Mouse (Mus musculus): ENCODE measurements around the gene Elf4. TPM values are rescaled to one million over a fixed set of nuclear protein-coding genes. Genes with fewer than 3 reads are reported as not detected.
"Not testable (repeated sequence)": the region's sequence is repeated elsewhere in the genome, so short reads cannot be mapped to it uniquely, and the experiment has no call there.

Gene Elf4
- polyA plus RNA-seq, 2 experiments: 2.6 to 3.8 TPM

DNA sequence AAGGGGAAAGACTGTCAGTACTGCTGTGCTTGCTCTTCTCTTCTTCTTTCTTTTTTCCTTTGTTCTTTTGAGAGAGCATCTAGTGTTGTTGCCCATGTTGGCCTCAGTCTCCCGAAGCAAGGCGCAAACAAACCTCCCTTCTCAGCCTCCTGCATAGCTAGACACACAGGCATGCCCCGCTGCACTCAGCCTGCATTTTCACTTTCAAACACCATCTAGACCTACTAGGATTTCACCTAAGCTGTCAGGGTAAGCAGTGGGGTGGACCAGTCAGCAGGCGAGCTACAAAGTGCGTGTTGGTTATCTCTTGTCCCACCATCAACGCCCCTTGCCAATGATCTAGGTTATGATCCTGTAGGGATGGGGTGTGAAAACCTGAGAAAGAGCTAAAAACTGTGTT is 21.4 kb downstream of the Elf4 start:
- Histone ChIP-seq H3K4me3 (ENCODE audit: insufficient read depth in 1 of 2, low read depth in 2 of 2, low read length in 2 of 2) (no peak overlapping the region), H3K4me2 (ENCODE audit: low read depth) (no peak overlapping the region), H3K4me1 (replicated peaks; ENCODE audit: control insufficient read depth in 2 of 2, insufficient read depth in 2 of 2, low read length in 1 of 2) (peaks cover 6 to 13% of the 10 kb centered on the region in 2 experiments), H3K27me3 (ENCODE audit: control insufficient read depth, insufficient read depth, low read length) (no peaks in the 10 kb centered on the region), H3K9me3 (ENCODE audit: control insufficient read depth, low read length) (no peaks in the 10 kb centered on the region), H3K27ac (no peak overlapping the region), H3K36me3 (replicated peaks; ENCODE audit: control insufficient read depth, insufficient read depth, low read depth) (no peaks in the 10 kb centered on the region), H3K9ac (replicated peaks) (no peak overlapping the region)
- 66% methylated on average over 6 of the region's 6 CpGs for WGBS (ENCODE audit: insufficient replicate concordance)
- DNase-seq (ENCODE audit: low read depth in 3 of 3, low spot score in 3 of 3) (no peak), ATAC-seq (ENCODE audit: insufficient read depth) (no peak)
- TF ChIP-seq EP300 (IDR thresholded peaks at IDR 0.05; ENCODE audit: low read depth) (no peak), CTCF (IDR thresholded peaks at IDR 0.05; ENCODE audit: low read depth) (no peak)

DNA sequence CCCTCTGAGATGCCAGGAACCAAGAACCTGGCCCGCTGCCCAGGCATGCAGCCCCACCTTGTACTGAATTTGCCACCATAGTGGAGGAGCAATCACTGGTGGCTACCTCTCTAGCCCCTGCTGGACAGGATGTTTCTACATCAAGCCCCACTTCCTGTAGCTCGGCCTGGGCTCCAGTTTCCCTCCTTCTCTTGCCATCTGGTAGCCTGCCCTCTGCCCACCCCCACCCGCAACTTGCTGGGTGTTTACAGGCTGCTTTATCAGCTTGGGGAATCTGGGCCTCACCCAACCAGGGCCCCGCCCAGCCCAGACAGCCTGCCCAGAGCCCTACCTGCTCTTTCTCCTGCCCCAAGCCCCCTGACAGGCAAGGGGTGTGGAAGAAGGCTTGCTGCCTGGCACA is 23.9 kb downstream of the Elf4 start:
- no peak overlapping the region for H3K9ac ChIP-seq (replicated peaks)
- peak; percentile 59; the same call in 1 of the 2 replicates for ATAC-seq (ENCODE audit: insufficient read depth)
- no peaks in the 10 kb centered on the region for H3K36me3 ChIP-seq (replicated peaks; ENCODE audit: control insufficient read depth, insufficient read depth, low read depth)
- no peak overlapping the region for H3K4me3 ChIP-seq (ENCODE audit: insufficient read depth in 1 of 2, low read depth in 2 of 2, low read length in 2 of 2)
- no peak for TF ChIP-seq EP300 (IDR thresholded peaks at IDR 0.05; ENCODE audit: low read depth)
- no peak for TF ChIP-seq CTCF (IDR thresholded peaks at IDR 0.05; ENCODE audit: low read depth)
- H3K4me1 ChIP-seq (replicated peaks; ENCODE audit: control insufficient read depth in 2 of 2, insufficient read depth in 2 of 2, low read length in 1 of 2): peaks cover 6 to 23% of the 10 kb centered on the region in 2 experiments
- no peak overlapping the region for H3K27ac ChIP-seq
- WGBS (ENCODE audit: insufficient replicate concordance): 23% methylated on average over 4 of the region's 4 CpGs
- H3K27me3 ChIP-seq (ENCODE audit: control insufficient read depth, insufficient read depth, low read length): no peaks in the 10 kb centered on the region
- DNase-seq (ENCODE audit: low read depth in 3 of 3, low spot score in 3 of 3): no peak
- peak overlapping the region; percentile 22; the same call in 1 of the 2 replicates for H3K4me2 ChIP-seq (ENCODE audit: low read depth)
- no peaks in the 10 kb centered on the region for H3K9me3 ChIP-seq (ENCODE audit: control insufficient read depth, low read length)

- not testable (repeated sequence) for H3K4me3 ChIP-seq (ENCODE audit: insufficient read depth in 1 of 2, low read depth in 2 of 2, low read length in 2 of 2); H3K9ac ChIP-seq (replicated peaks); H3K4me2 ChIP-seq (ENCODE audit: low read depth); H3K36me3 ChIP-seq (replicated peaks; ENCODE audit: control insufficient read depth, insufficient read depth, low read depth); H3K9me3 ChIP-seq (ENCODE audit: control insufficient read depth, low read length); H3K27ac ChIP-seq; H3K27me3 ChIP-seq (ENCODE audit: control insufficient read depth, insufficient read depth, low read length); DNase-seq (ENCODE audit: low read depth in 3 of 3, low spot score in 3 of 3)
- WGBS (ENCODE audit: insufficient replicate concordance): 58% methylated on average over 7 of the region's 7 CpGs
- H3K4me1 ChIP-seq (replicated peaks; ENCODE audit: control insufficient read depth in 2 of 2, insufficient read depth in 2 of 2, low read length in 1 of 2): peaks cover 6 to 34% of the 10 kb centered on the region in 2 experiments
- 0 out of 2 replicates have a peak, but pooled peaks have one; percentile 5 for ATAC-seq (ENCODE audit: insufficient read depth)
Observed at GRCm38 (mm10) chrX:48436082-48436481, 26.9 kb downstream of the Elf4 start.

DNA sequence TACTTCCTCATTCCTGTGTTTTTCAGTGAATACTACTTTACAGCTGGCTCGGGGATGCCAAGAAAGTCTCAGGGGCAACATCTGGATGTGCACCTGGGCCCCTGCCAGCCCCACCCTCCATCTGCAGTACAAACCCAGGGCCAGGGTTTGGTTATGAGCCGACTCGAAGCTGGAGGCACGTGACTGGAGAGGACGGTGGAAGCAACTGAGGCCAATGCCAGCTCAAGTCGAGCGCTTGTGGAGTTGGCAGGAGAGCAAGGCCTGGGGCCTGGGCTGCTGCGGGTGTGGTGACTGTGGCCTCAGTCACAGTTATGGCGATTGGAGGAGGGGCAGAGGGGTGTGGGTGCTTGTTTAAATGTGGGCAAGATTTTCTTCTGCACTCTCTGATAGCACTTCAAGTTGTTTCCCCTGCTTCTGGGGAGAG is 27.4 kb downstream of the Elf4 start:
- no peak overlapping the region for H3K9ac ChIP-seq (replicated peaks)
- DNase-seq (ENCODE audit: low read depth in 3 of 3, low spot score in 3 of 3) (no peak), ATAC-seq (ENCODE audit: insufficient read depth) (peak; percentile 55; the same call in 1 of the 2 replicates)
- WGBS (ENCODE audit: insufficient replicate concordance): 15% methylated on average over 9 of the region's 9 CpGs
- H3K27me3 ChIP-seq (ENCODE audit: control insufficient read depth, insufficient read depth, low read length): no peaks in the 10 kb centered on the region
- no peak overlapping the region for H3K4me2 ChIP-seq (ENCODE audit: low read depth)
- H3K4me1 ChIP-seq (replicated peaks; ENCODE audit: control insufficient read depth in 2 of 2, insufficient read depth in 2 of 2, low read length in 1 of 2): peaks cover 6 to 34% of the 10 kb centered on the region in 2 experiments
- H3K4me3 ChIP-seq (ENCODE audit: insufficient read depth in 1 of 2, low read depth in 2 of 2, low read length in 2 of 2): no peak overlapping the region
- TF ChIP-seq EP300 (IDR thresholded peaks at IDR 0.05; ENCODE audit: low read depth): no peak
- no peak for TF ChIP-seq CTCF (IDR thresholded peaks at IDR 0.05; ENCODE audit: low read depth)
- H3K27ac ChIP-seq: no peak overlapping the region
- no peaks in the 10 kb centered on the region for H3K9me3 ChIP-seq (ENCODE audit: control insufficient read depth, low read length)
- H3K36me3 ChIP-seq (replicated peaks; ENCODE audit: control insufficient read depth, insufficient read depth, low read depth): no peaks in the 10 kb centered on the region

DNA sequence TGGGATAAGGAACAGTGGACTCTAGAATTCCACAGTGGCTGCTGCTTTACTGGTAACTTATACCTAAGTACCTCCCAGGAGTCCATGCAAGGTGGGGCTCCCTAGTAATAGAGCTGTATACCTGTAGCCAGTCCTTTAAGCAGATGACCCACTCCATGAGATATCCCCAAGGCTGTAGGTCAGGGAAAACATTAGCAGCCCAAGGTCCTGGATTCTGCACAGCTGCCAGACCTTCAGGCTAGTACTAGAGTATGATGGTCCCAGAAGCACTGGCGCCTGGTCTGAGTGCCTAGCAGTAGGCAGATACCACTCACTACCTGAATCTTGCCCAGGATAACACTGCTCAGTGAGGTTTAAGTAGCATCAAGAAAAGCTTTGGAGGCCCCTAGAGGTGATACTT is 28.7 kb downstream of the Elf4 start:
- ATAC-seq (ENCODE audit: insufficient read depth): no peak
- Histone ChIP-seq H3K9me3 (ENCODE audit: control insufficient read depth, low read length) (no peaks in the 10 kb centered on the region), H3K4me2 (ENCODE audit: low read depth) (no peak overlapping the region), H3K4me1 (replicated peaks; ENCODE audit: control insufficient read depth in 2 of 2, insufficient read depth in 2 of 2, low read length in 1 of 2) (peaks cover 2 to 30% of the 10 kb centered on the region in 2 experiments), H3K9ac (replicated peaks) (no peak overlapping the region), H3K27me3 (ENCODE audit: control insufficient read depth, insufficient read depth, low read length) (no peaks in the 10 kb centered on the region), H3K4me3 (ENCODE audit: insufficient read depth in 1 of 2, low read depth in 2 of 2, low read length in 2 of 2) (no peak overlapping the region), H3K36me3 (replicated peaks; ENCODE audit: control insufficient read depth, insufficient read depth, low read depth) (no peaks in the 10 kb centered on the region), H3K27ac (no peak overlapping the region)
- 58% methylated on average over 1 of the region's 1 CpGs for WGBS (ENCODE audit: insufficient replicate concordance)
- TF ChIP-seq CTCF (IDR thresholded peaks at IDR 0.05; ENCODE audit: low read depth): no peak
- no peak for TF ChIP-seq EP300 (IDR thresholded peaks at IDR 0.05; ENCODE audit: low read depth)
- no peak for DNase-seq (ENCODE audit: low read depth in 3 of 3, low spot score in 3 of 3)
